Mouse (Mus musculus): ENCODE measurements around the gene Polr3c. TPM values are rescaled to one million over a fixed set of nuclear protein-coding genes. Genes with fewer than 3 reads are reported as not detected.
"Not testable (repeated sequence)": the region's sequence is repeated elsewhere in the genome, so short reads cannot be mapped to it uniquely, and the experiment has no call there.

The Polr3c gene
- polyA plus RNA-seq, 1 experiment: 47.6 TPM

DNA sequence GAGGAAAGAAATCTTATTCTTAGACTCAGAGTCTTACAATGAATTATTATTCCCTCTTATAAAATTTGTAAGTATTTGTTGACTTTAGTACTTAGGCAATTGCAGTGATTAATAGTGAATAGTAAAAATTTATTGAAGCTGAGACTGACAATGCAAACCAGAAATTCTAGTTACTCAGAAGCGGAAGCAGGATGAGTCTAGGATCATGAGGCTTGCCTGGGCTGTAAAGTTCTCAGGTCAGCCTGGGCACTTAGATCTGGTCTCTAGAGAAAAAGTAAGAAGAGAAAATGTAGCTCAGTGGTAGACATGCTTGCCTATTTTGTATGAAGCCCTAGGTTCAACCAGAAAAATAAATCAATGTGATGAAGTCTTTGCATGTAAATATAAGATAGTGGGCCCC lies 28.5 kb upstream of the Polr3c start:
- 48% methylated on average over 1 of the region's 1 CpGs for WGBS

DNA sequence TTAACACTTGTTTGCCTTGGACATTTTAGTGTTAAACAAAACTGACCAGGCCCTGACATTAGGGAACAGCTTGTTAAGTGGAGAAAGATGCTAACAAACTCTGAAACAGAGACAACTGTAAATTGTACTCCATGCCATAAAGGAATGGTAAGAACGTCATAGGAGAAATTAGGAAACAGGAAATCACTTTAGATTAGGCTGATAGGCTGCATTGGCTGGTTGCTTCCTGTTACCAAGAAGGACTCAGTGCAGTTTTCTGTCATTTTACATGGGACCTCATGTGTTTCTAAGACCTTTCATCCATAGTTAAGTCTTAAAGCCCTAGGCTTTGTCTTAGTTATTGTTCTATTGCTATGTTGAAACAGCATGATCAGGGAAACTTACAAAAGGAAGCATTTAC lies 19.4 kb upstream of the Polr3c start:
- no peaks in the 10 kb centered on the region; the same call in 1 of the 2 replicates for H3K36me3 ChIP-seq (ENCODE audit: control insufficient read depth, insufficient read depth, low read length)
- H3K4me3 ChIP-seq (ENCODE audit: low read depth, low read length): no peak overlapping the region
- 40% methylated on average over 1 of the region's 1 CpGs for WGBS
- no peaks in the 10 kb centered on the region for H3K27me3 ChIP-seq (ENCODE audit: control insufficient read depth, insufficient read depth, low read length)
- no peaks in the 10 kb centered on the region for H3K4me1 ChIP-seq (ENCODE audit: control insufficient read depth, insufficient read depth, insufficient read length, low read length)
- TF ChIP-seq CTCF (IDR thresholded peaks at IDR 0.05; ENCODE audit: extremely low read depth, insufficient read length, insufficient replicate concordance, low read depth, low read length): no peak
- TF ChIP-seq POLR2A (IDR thresholded peaks at IDR 0.05; ENCODE audit: low read depth, low read length): no peak
- H3K27ac ChIP-seq (ENCODE audit: insufficient read depth, low read depth, low read length): no peak overlapping the region

More for the DNA sequence above, 28.5 kb upstream of the Polr3c start:
- TF ChIP-seq POLR2A (IDR thresholded peaks at IDR 0.05; ENCODE audit: low read depth, low read length): no peak
- TF ChIP-seq CTCF (IDR thresholded peaks at IDR 0.05; ENCODE audit: extremely low read depth, insufficient read length, insufficient replicate concordance, low read depth, low read length): no peak
- H3K27me3 ChIP-seq (ENCODE audit: control insufficient read depth, insufficient read depth, low read length): no peaks in the 10 kb centered on the region
- 0 out of 2 replicates have a peak, but pooled peaks cover 1% of the 10 kb centered on the region for H3K4me1 ChIP-seq (ENCODE audit: control insufficient read depth, insufficient read depth, insufficient read length, low read length)
- H3K4me3 ChIP-seq (ENCODE audit: low read depth, low read length): no peak overlapping the region
- no peak overlapping the region for H3K27ac ChIP-seq (ENCODE audit: insufficient read depth, low read depth, low read length)
- H3K36me3 ChIP-seq (ENCODE audit: control insufficient read depth, insufficient read depth, low read length): peaks cover 12% of the 10 kb centered on the region

DNA sequence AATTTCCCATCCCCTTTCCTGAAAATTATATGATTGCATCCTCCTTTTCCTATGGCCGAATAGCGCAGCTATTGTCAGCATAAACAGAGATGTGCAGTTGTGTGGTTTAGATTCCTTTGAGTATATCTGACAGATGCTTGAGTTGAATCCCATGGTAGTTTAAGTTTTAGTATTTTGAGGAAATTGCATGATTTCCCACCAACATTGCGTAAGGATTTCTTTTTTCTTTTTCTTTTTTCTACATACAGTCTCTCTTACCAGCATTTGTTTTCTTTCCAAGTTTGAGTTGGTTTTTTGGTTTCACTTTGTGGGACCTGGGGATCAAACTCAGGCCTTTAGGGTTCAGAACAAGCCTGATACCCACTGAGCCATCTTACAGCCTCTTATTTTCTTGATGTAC lies 16.9 kb upstream of the Polr3c start:
- Histone ChIP-seq H3K27me3 (ENCODE audit: control insufficient read depth, insufficient read depth, low read length) (no peaks in the 10 kb centered on the region), H3K4me1 (ENCODE audit: control insufficient read depth, insufficient read depth, insufficient read length, low read length) (peaks cover 3% of the 10 kb centered on the region; the same call in 1 of the 2 replicates), H3K4me3 (ENCODE audit: low read depth, low read length) (no peak overlapping the region), H3K36me3 (ENCODE audit: control insufficient read depth, insufficient read depth, low read length) (no peaks in the 10 kb centered on the region; the same call in 1 of the 2 replicates), H3K27ac (ENCODE audit: insufficient read depth, low read depth, low read length) (no peak overlapping the region)
- 82% methylated on average over 3 of the region's 3 CpGs for WGBS
- TF ChIP-seq POLR2A (IDR thresholded peaks at IDR 0.05; ENCODE audit: low read depth, low read length): no peak
- TF ChIP-seq CTCF (IDR thresholded peaks at IDR 0.05; ENCODE audit: extremely low read depth, insufficient read length, insufficient replicate concordance, low read depth, low read length): no peak

DNA sequence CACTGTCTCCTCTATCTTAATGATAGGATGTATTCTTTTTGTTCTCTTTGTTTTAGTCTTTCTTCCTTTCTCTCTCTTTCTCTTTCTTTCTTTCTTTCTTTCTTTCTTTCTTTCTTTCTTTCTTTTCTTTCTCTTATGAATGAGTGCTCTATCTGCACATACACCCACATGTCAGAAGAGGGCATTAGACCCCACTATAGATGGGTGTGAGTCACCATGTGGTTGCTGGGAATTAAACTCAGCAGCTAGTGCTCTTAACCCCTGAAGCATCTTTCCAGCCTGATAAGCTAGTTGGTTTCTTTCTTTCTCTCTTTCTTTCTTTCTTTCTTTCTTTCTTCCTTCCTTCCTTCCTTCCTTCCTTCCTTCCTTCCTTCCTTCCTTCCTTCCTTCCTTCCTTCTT lies 12.9 kb upstream of the Polr3c start:
- H3K36me3 ChIP-seq (ENCODE audit: control insufficient read depth, insufficient read depth, low read length); H3K27ac ChIP-seq (ENCODE audit: insufficient read depth, low read depth, low read length); H3K4me3 ChIP-seq (ENCODE audit: low read depth, low read length); H3K27me3 ChIP-seq (ENCODE audit: control insufficient read depth, insufficient read depth, low read length): not testable (repeated sequence)
- H3K4me1 ChIP-seq (ENCODE audit: control insufficient read depth, insufficient read depth, insufficient read length, low read length): peaks cover 16% of the 10 kb centered on the region; the same call in 1 of the 2 replicates

DNA sequence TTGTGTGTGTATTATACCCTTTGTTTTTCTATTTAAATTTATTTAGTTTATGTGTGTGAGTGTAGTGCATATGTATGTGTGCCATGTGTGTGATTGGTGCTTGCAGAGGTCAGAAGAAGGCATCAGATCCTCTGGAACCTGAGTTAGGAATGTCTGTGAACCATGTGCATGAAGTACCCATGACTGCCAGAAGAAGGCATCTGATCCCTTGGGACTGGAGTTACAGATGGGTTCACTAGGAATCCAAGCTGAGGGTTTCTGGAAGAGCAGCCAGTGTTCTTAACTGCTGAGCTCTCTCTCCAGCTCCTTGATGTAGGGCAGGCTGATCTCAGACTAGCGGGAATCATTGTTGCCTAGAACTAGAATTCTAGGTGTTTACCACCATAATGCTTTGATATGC lies 10.6 kb upstream of the Polr3c start:
- Histone ChIP-seq H3K4me1 (ENCODE audit: control insufficient read depth, insufficient read depth, insufficient read length, low read length) (peaks cover 20% of the 10 kb centered on the region; the same call in 1 of the 2 replicates), H3K27ac (ENCODE audit: insufficient read depth, low read depth, low read length) (no peak overlapping the region), H3K4me3 (ENCODE audit: low read depth, low read length) (no peak overlapping the region), H3K36me3 (ENCODE audit: control insufficient read depth, insufficient read depth, low read length) (no peaks in the 10 kb centered on the region), H3K27me3 (ENCODE audit: control insufficient read depth, insufficient read depth, low read length) (no peaks in the 10 kb centered on the region)
- WGBS: 81% methylated on average over 1 of the region's 1 CpGs
- TF ChIP-seq CTCF (IDR thresholded peaks at IDR 0.05; ENCODE audit: extremely low read depth, insufficient read length, insufficient replicate concordance, low read depth, low read length) (no peak), POLR2A (IDR thresholded peaks at IDR 0.05; ENCODE audit: low read depth, low read length) (no peak)

DNA sequence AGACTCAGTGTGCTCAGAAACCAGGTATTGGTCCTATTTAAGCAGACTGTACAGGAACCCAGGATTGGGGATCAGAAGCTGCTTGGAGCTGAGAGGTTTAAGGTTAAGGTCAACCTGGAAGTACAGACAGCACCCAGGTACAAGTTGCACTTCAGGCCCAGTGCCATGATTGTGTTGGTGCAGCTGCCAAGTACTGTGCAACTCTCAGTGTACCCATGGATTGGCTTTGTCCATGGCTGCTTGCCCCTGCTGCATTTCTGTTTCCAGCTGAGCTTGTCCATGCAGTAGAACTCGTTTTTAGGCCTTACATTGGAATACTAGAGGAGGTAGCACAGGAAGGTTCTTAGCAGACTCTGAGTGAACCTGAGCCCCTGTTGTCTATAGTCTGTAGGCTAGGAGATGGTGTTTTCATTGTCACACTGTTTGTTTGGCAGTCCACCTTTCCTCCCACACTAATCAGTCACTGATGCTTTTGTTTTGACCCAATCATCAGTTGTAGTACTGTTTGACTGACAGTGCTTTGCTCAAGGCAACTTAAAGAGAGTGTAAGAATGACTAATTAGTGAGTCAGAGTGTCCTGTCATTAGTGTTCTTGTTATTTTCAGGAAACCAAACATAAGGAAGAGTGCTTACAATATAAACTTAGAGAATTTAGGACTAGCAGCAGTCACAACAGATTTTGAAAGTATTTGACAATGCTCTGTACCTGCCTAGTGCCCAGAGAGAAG lies 9.7 kb upstream of the Polr3c start:
- Histone ChIP-seq H3K4me1 (ENCODE audit: control insufficient read depth, insufficient read depth, insufficient read length, low read length) (peaks cover 20% of the 10 kb centered on the region; the same call in 1 of the 2 replicates), H3K4me3 (ENCODE audit: low read depth, low read length) (no peak overlapping the region), H3K36me3 (ENCODE audit: control insufficient read depth, insufficient read depth, low read length) (no peaks in the 10 kb centered on the region), H3K27me3 (ENCODE audit: control insufficient read depth, insufficient read depth, low read length) (no peaks in the 10 kb centered on the region), H3K27ac (ENCODE audit: insufficient read depth, low read depth, low read length) (no peak overlapping the region)
- TF ChIP-seq POLR2A (IDR thresholded peaks at IDR 0.05; ENCODE audit: low read depth, low read length): no peak
- TF ChIP-seq CTCF (IDR thresholded peaks at IDR 0.05; ENCODE audit: extremely low read depth, insufficient read length, insufficient replicate concordance, low read depth, low read length): no peak
- WGBS: 48% methylated on average over 1 of the region's 1 CpGs

DNA sequence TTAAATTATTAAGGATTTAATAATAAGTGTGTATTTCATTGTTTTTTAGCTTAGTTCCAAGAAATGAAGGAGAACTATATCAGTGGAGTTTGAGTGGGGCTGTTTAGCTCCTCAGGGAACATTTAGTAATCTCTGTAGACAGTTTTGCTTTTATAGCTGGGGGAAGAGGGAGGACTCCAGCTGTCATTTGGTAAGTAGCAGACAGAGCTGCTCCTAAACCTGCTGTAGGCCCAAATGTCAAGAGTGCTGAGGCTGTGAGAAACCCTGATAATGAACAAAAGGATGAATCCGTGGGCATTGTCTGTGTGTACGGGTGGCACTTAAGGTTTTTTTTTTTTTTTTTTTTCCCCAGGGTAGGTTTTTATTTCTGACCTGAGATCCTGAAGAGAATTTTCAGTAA lies 7.8 kb upstream of the Polr3c start:
- WGBS: 94% methylated on average over 2 of the region's 2 CpGs
- Histone ChIP-seq H3K27ac (ENCODE audit: insufficient read depth, low read depth, low read length) (no peak overlapping the region), H3K27me3 (ENCODE audit: control insufficient read depth, insufficient read depth, low read length) (no peaks in the 10 kb centered on the region), H3K36me3 (ENCODE audit: control insufficient read depth, insufficient read depth, low read length) (no peaks in the 10 kb centered on the region), H3K4me3 (ENCODE audit: low read depth, low read length) (no peak overlapping the region), H3K4me1 (ENCODE audit: control insufficient read depth, insufficient read depth, insufficient read length, low read length) (peaks cover 24% of the 10 kb centered on the region; the same call in 1 of the 2 replicates)
- TF ChIP-seq POLR2A (IDR thresholded peaks at IDR 0.05; ENCODE audit: low read depth, low read length): no peak
- TF ChIP-seq CTCF (IDR thresholded peaks at IDR 0.05; ENCODE audit: extremely low read depth, insufficient read length, insufficient replicate concordance, low read depth, low read length): no peak

Measured in small intestine, adult 2 months (tissue).